Mouse (Mus musculus) activated CD4-positive, CD25-positive, alpha-beta regulatory T cell (primary cell): ENCODE data around the gene Olfr569. TPM values are rescaled to one million over a fixed set of nuclear protein-coding genes. Genes with fewer than 3 reads are reported as not detected.

Experiments used
- polyA plus RNA-seq, 2 experiments: library from polyadenylated mRNA; unstranded; fragments of 100-300 nt; shearing (Covaris generic); gene quantifications; one replicate each; pipeline ENCODE4 v1.2.1; 2017

The Olfr569 gene
- under 1 TPM in 1 of 2 experiments, not detected in 1; 0.42 TPM for polyA plus RNA-seq

GRCm38 (mm10) chr7:102890782-102891181 is at the start of gene Olfr569:
Gene Olfr569 (minus strand): TSS chr7:102890882.

GRCm38 (mm10) chr7:102924109-102924508 is 33.4 kb upstream of the Olfr569 start, which contains the start of gene Olfr572:
Gene Olfr572 (plus strand): TSS chr7:102924409.

GRCm38 (mm10) chr7:102917032-102917875 is 26.6 kb upstream of the Olfr569 start, which contains the start of gene Olfr571:
Gene Olfr571 (minus strand): TSS chr7:102917536.

GRCm38 (mm10) chr7:102876822-102877221 is 13.9 kb downstream of the Olfr569 start, which contains the start of gene Olfr568:
Gene Olfr568 (plus strand): TSS chr7:102877122.

DNA sequence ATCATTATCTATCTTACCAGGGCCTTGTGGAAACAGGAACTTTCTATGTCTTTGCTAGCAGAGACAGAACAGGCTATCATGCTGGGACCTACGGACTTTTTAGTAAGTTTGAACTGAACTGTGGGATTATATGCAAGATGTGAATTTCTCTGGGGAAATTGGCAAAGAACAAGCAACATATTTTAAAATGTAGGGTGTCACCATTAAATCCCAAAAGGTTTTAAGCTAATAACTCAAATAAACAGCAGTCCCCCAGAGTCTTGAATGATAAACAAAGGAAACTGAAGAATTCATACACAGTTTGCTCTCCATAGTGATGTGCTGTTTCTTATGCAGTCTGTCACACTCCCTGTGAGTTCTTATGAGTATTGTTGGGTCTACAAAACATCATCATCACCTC is 32.0 kb downstream of the Olfr569 start, which contains the start of gene Olfr566:
Gene Olfr566, minus strand, starts transcription at position 101 of the 400 bp plus-strand sequence.

Other genes starting within 250 kb of the Olfr569 start
- not detected for gene Olfr555, start 232.1 kb downstream of the Olfr569 start, polyA plus RNA-seq
- gene Olfr556, start 226.0 kb downstream of the Olfr569 start, polyA plus RNA-seq, result under 1 TPM in 1 of 2 experiments, not detected in 1; 0.07 TPM
- gene Trim68, start 203.6 kb downstream of the Olfr569 start, polyA plus RNA-seq, result 1 to 10 TPM; 8.6 to 9.5 TPM
- not detected for gene Olfr557, start 195.0 kb downstream of the Olfr569 start, polyA plus RNA-seq
- gene Olfr558, start 188.7 kb downstream of the Olfr569 start, polyA plus RNA-seq, result not detected
- not detected for gene Olfr33, start 171.8 kb downstream of the Olfr569 start, polyA plus RNA-seq
- not detected for gene Olfr559, start 163.4 kb downstream of the Olfr569 start, polyA plus RNA-seq
- not detected for gene Olfr560, start 131.5 kb downstream of the Olfr569 start, polyA plus RNA-seq
- gene Olfr78, start 131.4 kb downstream of the Olfr569 start, polyA plus RNA-seq, result under 1 TPM in 1 of 2 experiments, not detected in 1; 0.14 TPM
- not detected for gene Olfr561, start 119.7 kb downstream of the Olfr569 start, polyA plus RNA-seq
- gene Olfr564, start 87.4 kb downstream of the Olfr569 start, polyA plus RNA-seq, result not detected
- gene Olfr566, start 32.1 kb downstream of the Olfr569 start, polyA plus RNA-seq, result not detected
- gene Olfr568, start 13.8 kb downstream of the Olfr569 start, polyA plus RNA-seq, result under 1 TPM in 1 of 2 experiments, not detected in 1; 0.29 TPM
- under 1 TPM in 1 of 2 experiments, not detected in 1; 0.12 TPM for gene Olfr570, start 3.7 kb upstream of the Olfr569 start, polyA plus RNA-seq
- not detected for gene Olfr571, start 26.7 kb upstream of the Olfr569 start, polyA plus RNA-seq
- gene Olfr572, start 33.5 kb upstream of the Olfr569 start, polyA plus RNA-seq, result not detected
- under 1 TPM in 1 of 2 experiments, not detected in 1; 0.86 TPM for gene Olfr573-ps1, start 51.7 kb upstream of the Olfr569 start, polyA plus RNA-seq
- not detected for gene Olfr574, start 57.6 kb upstream of the Olfr569 start, polyA plus RNA-seq
- gene Olfr575, start 67.9 kb upstream of the Olfr569 start, polyA plus RNA-seq, result not detected
- gene Olfr576, start 71.8 kb upstream of the Olfr569 start, polyA plus RNA-seq, result under 1 TPM in 1 of 2 experiments, not detected in 1; 0.25 TPM
- under 1 TPM in 1 of 2 experiments, not detected in 1; 0.12 TPM for gene Olfr577, start 85.1 kb upstream of the Olfr569 start, polyA plus RNA-seq
- gene Olfr578, start 98.4 kb upstream of the Olfr569 start, polyA plus RNA-seq, result not detected
- not detected for gene Olfr582, start 147.1 kb upstream of the Olfr569 start, polyA plus RNA-seq
- gene Olfr583, start 160.4 kb upstream of the Olfr569 start, polyA plus RNA-seq, result not detected
- gene Olfr584, start 191.0 kb upstream of the Olfr569 start, polyA plus RNA-seq, result under 1 TPM in 1 of 2 experiments, not detected in 1; 0.41 TPM
- not detected for gene Olfr585, start 206.8 kb upstream of the Olfr569 start, polyA plus RNA-seq
- not detected for gene Olfr586, start 234.8 kb upstream of the Olfr569 start, polyA plus RNA-seq
- gene Olfr588-ps1, start 250.0 kb upstream of the Olfr569 start, polyA plus RNA-seq, result under 1 TPM in 1 of 2 experiments, not detected in 1; 0.04 TPM